Mouse (Mus musculus) forebrain, embryonic 12.5 days (tissue): ENCODE data around the gene Apol9b. TPM values are rescaled to one million over a fixed set of nuclear protein-coding genes. Genes with fewer than 3 reads are reported as not detected.
"Not testable (repeated sequence)": the region's sequence is repeated elsewhere in the genome, so short reads cannot be mapped to it uniquely, and the experiment has no call there.

ENCODE experiments used
- ATAC-seq: fragments of 200-750 bp; cut with Nextera tagmentation; 2 replicates; pipeline ENCODE4 v1.8.0; 2017; ENCODE audit warnings: moderate TSS enrichment; ENCODE audit not compliant: low FRiP score
- H3K27ac ChIP-seq: fragments of 300-500 bp; sonication (generic); 2 replicates; pipeline ENCODE4 v1.5.1; 2016; ENCODE audit warnings: mild to moderate bottlenecking
- H3K27me3 ChIP-seq: fragments of 300-500 bp; sonication (generic); 2 replicates; pipeline ENCODE4 v1.6.1; 2016; ENCODE audit warnings: mild to moderate bottlenecking
- H3K36me3 ChIP-seq: fragments of 300-500 bp; sonication (generic); replicated peaks from 2 replicates; pipeline ENCODE4 v1.6.1; 2016; ENCODE audit warnings: mild to moderate bottlenecking
- H3K4me1 ChIP-seq: fragments of 300-500 bp; sonication (generic); 2 replicates; pipeline ENCODE4 v1.6.1; 2016
- H3K4me2 ChIP-seq: fragments of 300-500 bp; sonication (generic); 2 replicates; pipeline ENCODE4 v1.6.1; 2016; ENCODE audit warnings: mild to moderate bottlenecking, moderate library complexity
- H3K4me3 ChIP-seq: fragments of 300-500 bp; sonication (generic); replicated peaks from 2 replicates; pipeline ENCODE4 v1.5.1; 2016; ENCODE audit warnings: mild to moderate bottlenecking
- H3K9ac ChIP-seq: fragments of 300-500 bp; sonication (generic); 2 replicates; pipeline ENCODE4 v1.6.1; 2016; ENCODE audit warnings: mild to moderate bottlenecking
- H3K9me3 ChIP-seq: fragments of 300-500 bp; sonication (generic); 2 replicates; pipeline ENCODE4 v1.6.1; 2016
- WGBS: fragments of 180-500 bp; shearing (Covaris S2); methylation state at CpG from one replicate; pipeline ENCODE4 v1.1.7; 2016; 5-methylcytosine and 5-hydroxymethylcytosine counted together
- polyA plus RNA-seq: library from polyadenylated mRNA; unstranded; fragments of >200 nt; fragmentation: Nextera tagmentation; extraction: Ambion mirVana; gene quantifications from 2 replicates; pipeline ENCODE4 v1.2.1, GENCODE M21; 2016

Apol9b gene
- polyA plus RNA-seq, 1 experiment from 2014 or later: not detected

- H3K27ac ChIP-seq, H3K9ac ChIP-seq, H3K4me1 ChIP-seq, H3K36me3 ChIP-seq, ATAC-seq, H3K27me3 ChIP-seq, H3K9me3 ChIP-seq, H3K4me2 ChIP-seq, H3K4me3 ChIP-seq: not testable (repeated sequence)
- WGBS: 91% methylated on average over 3 of the region's 3 CpGs
These were observed 1.1 kb upstream of the Apol9b start for GRCm38 (mm10) chr15:77727745-77728144.

GRCm38 (mm10) chr15:77731605-77732004, 2.8 kb downstream of the Apol9b start:
- Histone ChIP-seq H3K36me3 (no peaks in the 10 kb centered on the region), H3K9me3 (no peaks in the 10 kb centered on the region), H3K27ac (no peak overlapping the region), H3K4me1 (no peaks in the 10 kb centered on the region), H3K4me3 (no peak overlapping the region), H3K27me3 (no peaks in the 10 kb centered on the region), H3K9ac (no peak overlapping the region), H3K4me2 (no peak overlapping the region)
- ATAC-seq: no peak
- WGBS: 92% methylated on average over 5 of the region's 5 CpGs

- H3K27me3 ChIP-seq, H3K4me2 ChIP-seq, H3K9ac ChIP-seq, H3K9me3 ChIP-seq, H3K27ac ChIP-seq, ATAC-seq, H3K4me3 ChIP-seq, H3K4me1 ChIP-seq, H3K36me3 ChIP-seq: not testable (repeated sequence)
- WGBS: 72% methylated on average over 10 of the region's 10 CpGs
These were observed 4.0 kb downstream of the Apol9b start for GRCm38 (mm10) chr15:77732851-77733250.

DNA sequence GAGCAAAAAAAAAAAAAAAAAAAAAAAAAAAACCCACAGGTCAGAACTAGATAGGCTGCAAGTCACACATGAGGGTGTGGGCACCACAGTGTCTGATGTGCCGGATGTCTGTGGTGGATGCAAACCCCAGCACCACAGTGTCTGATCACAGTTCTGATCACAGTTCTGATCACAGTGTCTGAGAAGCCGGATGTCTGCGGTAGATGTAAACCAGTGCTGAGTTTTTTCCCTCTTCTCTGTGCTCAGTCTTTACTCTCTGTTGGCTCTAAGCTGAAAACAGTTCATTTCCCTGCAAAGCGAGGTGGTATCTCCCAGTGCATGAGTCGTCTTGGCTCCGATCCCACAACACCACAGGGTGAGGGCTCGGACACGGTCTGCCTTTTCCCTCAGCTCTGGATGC, 4.5 kb downstream of the Apol9b start:
- not testable (repeated sequence) for H3K27me3 ChIP-seq, ATAC-seq, H3K36me3 ChIP-seq, H3K4me3 ChIP-seq, H3K4me1 ChIP-seq, H3K9me3 ChIP-seq, H3K27ac ChIP-seq, H3K9ac ChIP-seq, H3K4me2 ChIP-seq
- WGBS: 86% methylated on average over 8 of the region's 8 CpGs

DNA sequence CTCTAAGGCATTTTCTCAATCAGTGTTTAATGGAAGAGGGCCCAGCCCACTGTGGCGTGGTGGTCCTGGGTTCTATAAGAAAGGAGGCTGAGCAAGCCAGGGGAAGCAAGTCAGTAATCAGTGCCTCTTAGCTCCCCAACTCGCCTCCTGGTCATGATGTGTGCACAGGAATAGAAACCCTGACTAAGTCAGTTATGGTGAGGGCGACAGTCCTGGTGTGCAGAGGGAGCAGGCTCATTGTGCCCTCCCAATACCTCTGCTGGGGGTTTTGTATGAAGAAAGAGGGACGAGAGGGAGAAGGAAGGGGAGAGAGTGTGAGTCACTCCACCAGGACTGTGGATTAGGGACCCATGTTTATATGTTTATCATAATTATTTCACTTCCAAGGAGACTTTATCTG, 5.1 kb downstream of the Apol9b start:
- not testable (repeated sequence) for H3K27ac ChIP-seq, H3K36me3 ChIP-seq, H3K27me3 ChIP-seq, H3K4me1 ChIP-seq, ATAC-seq, H3K4me3 ChIP-seq, H3K9ac ChIP-seq, H3K4me2 ChIP-seq, H3K9me3 ChIP-seq
- 63% methylated on average over 4 of the region's 4 CpGs for WGBS

DNA sequence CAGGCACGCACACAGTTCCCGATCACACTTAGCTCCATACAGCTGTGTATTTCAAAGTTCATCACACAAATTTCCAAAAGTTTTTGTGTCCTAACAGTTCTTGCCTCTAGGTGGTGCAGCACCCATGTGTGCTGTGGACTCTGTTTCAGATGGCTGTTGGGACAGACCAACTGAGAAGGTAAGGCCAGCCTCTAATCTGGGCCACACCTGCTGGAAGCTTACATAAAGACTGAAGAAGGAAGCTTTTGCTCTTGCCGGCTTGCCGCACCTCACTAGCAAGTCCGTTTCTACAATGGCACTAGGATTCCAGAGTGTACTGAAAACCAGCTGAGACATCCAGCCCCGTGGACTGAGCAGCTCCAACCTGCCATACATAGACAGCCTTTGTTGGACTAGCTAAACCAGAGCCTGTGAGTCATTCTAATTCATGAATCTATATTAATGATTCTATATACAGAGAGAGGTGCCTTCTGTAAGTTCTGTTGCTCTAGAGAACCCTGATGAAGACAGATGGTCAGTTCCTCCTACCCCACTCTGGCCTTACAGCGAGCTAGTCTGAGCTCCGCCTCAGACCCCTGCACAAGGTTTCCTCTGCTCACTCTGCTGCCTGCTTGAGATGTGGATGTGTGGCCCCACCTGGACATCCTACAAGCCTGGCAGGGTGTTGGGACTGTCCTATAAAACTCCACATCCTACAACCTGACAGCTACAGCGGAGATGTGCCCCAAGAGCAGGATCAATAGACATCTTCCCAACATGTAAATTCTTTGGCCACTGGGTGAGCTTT, 11.9 kb downstream of the Apol9b start:
- Histone ChIP-seq H3K4me2 (no peak overlapping the region), H3K9me3 (no peaks in the 10 kb centered on the region), H3K4me3 (no peak overlapping the region), H3K4me1 (0 out of 2 replicates have a peak, but pooled peaks cover 4% of the 10 kb centered on the region), H3K27ac (no peak overlapping the region), H3K9ac (no peak overlapping the region), H3K36me3 (no peaks in the 10 kb centered on the region), H3K27me3 (no peaks in the 10 kb centered on the region)
- 81% methylated on average over 9 of the region's 9 CpGs for WGBS
- ATAC-seq: no peak

DNA sequence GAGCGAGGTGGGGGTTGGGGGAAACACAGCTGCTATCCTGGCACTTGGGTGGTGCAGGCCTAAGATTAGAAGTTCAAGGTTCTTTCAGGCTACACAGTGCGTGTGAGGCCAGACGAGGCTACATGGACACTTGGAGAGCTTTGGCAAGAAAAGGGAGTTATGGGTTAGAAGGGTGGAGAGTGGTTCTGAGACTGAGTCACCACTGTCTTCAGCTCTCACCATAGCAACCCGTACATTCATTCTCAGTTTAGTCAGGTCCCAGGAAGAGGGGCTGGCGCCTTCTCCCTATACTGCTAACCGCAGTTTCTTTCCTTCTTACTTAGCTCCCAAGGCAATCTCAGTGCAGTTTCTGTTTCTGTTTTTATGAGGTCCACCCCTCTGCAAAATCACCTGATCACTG, 12.7 kb downstream of the Apol9b start:
- H3K36me3 ChIP-seq, H3K27ac ChIP-seq, ATAC-seq, H3K27me3 ChIP-seq, H3K4me2 ChIP-seq, H3K4me1 ChIP-seq, H3K9ac ChIP-seq, H3K4me3 ChIP-seq, H3K9me3 ChIP-seq: not testable (repeated sequence)
- 91% methylated on average over 6 of the region's 6 CpGs for WGBS

DNA sequence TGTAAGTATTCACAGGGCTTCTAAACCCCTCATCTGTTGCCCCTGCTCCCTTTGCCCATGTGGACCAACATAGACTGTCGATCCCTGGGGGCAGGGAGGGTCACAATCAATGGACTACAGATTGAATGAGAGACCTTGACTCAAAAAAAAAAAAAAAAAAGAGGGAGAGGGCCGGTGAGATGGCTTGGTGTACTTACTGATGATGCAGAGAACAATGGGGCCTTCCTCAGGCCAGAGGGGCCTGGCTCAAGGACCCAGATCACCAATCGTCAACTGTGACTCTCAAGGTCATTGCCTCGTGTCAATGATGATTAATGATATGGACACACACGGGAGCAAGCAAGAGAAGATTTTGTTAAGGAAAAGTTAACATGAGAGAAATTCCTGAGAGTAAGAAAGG, 15.8 kb downstream of the Apol9b start:
- WGBS: 45% methylated on average over 5 of the region's 5 CpGs

GRCm38 (mm10) chr15:77745081-77745480, 16.2 kb downstream of the Apol9b start:
- Histone ChIP-seq H3K27ac (no peak overlapping the region), H3K9ac (no peak overlapping the region), H3K27me3 (no peaks in the 10 kb centered on the region), H3K9me3 (no peaks in the 10 kb centered on the region), H3K4me2 (no peak overlapping the region), H3K4me1 (0 out of 2 replicates have a peak, but pooled peaks cover 4% of the 10 kb centered on the region), H3K4me3 (no peak overlapping the region), H3K36me3 (no peaks in the 10 kb centered on the region)
- no peak for ATAC-seq

More for the DNA sequence above, 15.8 kb downstream of the Apol9b start:
- H3K4me3 ChIP-seq: no peak overlapping the region
- H3K4me2 ChIP-seq: no peak overlapping the region
- no peaks in the 10 kb centered on the region for H3K9me3 ChIP-seq
- no peak overlapping the region for H3K27ac ChIP-seq
- no peak overlapping the region for H3K9ac ChIP-seq
- H3K36me3 ChIP-seq: no peaks in the 10 kb centered on the region
- ATAC-seq: no peak
- no peaks in the 10 kb centered on the region for H3K27me3 ChIP-seq
- 0 out of 2 replicates have a peak, but pooled peaks cover 4% of the 10 kb centered on the region for H3K4me1 ChIP-seq

DNA sequence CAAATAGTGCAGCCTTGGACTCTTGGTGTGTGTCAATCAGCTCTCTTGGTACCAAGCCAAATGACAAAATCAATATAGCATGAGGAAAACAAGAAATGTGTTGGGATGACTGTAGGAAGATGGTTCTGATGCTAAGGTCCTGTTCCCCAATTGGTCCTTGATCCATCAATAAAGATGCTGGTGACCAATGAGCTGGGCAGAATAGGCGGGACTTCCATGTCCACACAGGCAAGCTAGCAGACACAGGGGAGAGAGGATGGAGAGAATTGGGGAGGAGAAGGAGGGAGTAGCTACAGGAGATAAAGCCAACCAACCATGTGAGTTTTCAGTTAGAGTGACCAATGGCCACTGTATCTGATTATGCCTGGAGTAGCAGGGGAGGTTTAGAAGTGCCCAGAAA, 17.5 kb downstream of the Apol9b start:
- Histone ChIP-seq H3K4me2 (no peak overlapping the region), H3K4me3 (no peak overlapping the region), H3K9me3 (no peaks in the 10 kb centered on the region), H3K27me3 (no peaks in the 10 kb centered on the region), H3K36me3 (no peaks in the 10 kb centered on the region), H3K9ac (no peak overlapping the region), H3K4me1 (0 out of 2 replicates have a peak, but pooled peaks cover 4% of the 10 kb centered on the region), H3K27ac (no peak overlapping the region)
- WGBS: 77% methylated on average over 1 of the region's 1 CpGs
- no peak for ATAC-seq

DNA sequence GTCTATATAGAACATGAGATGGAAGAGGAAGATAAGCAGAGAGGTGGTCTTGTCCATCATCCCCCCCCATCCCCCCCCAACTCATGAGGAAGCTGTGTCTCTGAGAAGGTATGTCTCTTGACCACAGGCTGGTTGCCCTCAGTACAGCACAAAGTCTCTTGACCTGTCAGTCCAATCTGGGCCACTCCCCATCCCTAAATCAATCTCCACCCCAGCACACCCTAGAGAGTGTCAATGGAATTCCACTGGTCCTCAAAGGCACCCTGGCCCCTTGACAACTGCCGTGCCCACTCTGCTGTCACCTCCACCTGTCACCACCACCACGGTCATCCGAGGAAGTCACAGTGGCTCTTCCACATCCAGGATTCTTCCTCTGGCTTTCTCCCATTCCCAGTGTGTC, 19.6 kb downstream of the Apol9b start:
- Histone ChIP-seq H3K36me3 (no peaks in the 10 kb centered on the region), H3K9ac (no peak overlapping the region), H3K4me2 (no peak overlapping the region), H3K9me3 (no peaks in the 10 kb centered on the region), H3K4me1 (0 out of 2 replicates have a peak, but pooled peaks cover 4% of the 10 kb centered on the region), H3K27ac (no peak overlapping the region), H3K27me3 (no peaks in the 10 kb centered on the region), H3K4me3 (no peak overlapping the region)
- 94% methylated on average over 3 of the region's 3 CpGs for WGBS
- no peak for ATAC-seq

DNA sequence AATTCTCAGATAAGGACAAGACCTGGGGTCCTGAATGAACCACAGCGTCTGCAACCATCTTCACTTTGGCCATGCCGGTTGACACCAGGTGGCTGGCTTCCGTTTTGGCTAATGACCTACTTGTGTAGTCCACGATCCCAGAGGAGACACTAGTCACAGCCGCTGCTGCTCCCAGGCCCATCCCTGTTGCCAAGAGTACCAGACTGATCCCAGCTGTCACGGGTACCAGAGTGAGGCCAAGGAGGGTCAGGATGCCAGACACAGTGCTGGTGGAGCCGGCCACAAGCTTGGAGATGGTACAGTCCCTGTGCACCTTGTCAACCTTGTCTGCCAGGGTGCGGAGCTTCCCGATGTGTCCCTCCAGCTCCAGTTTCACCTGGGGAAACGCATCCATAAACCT, 20.9 kb downstream of the Apol9b start:
- 93% methylated on average over 10 of the region's 10 CpGs for WGBS
- H3K9me3 ChIP-seq: no peaks in the 10 kb centered on the region
- H3K27me3 ChIP-seq: no peaks in the 10 kb centered on the region
- no peak overlapping the region for H3K27ac ChIP-seq
- ATAC-seq: no peak
- H3K36me3 ChIP-seq: no peaks in the 10 kb centered on the region
- H3K9ac ChIP-seq: no peak overlapping the region
- no peak overlapping the region for H3K4me2 ChIP-seq
- H3K4me3 ChIP-seq: no peak overlapping the region
- no peaks in the 10 kb centered on the region for H3K4me1 ChIP-seq

- no peak overlapping the region for H3K4me2 ChIP-seq
- H3K27me3 ChIP-seq: peaks cover 5% of the 10 kb centered on the region; the same call in 1 of the 2 replicates
- H3K36me3 ChIP-seq: no peaks in the 10 kb centered on the region
- H3K9ac ChIP-seq: no peak overlapping the region
- no peaks in the 10 kb centered on the region for H3K9me3 ChIP-seq
- ATAC-seq: no peak
- no peak overlapping the region for H3K27ac ChIP-seq
- no peak overlapping the region for H3K4me3 ChIP-seq
- 31% methylated on average over 1 of the region's 1 CpGs for WGBS
- H3K4me1 ChIP-seq: no peaks in the 10 kb centered on the region
These were observed 21.6 kb downstream of the Apol9b start for GRCm38 (mm10) chr15:77750461-77750860.
